Mouse (Mus musculus): ENCODE results near the gene Tspo. TPM values are rescaled to one million over a fixed set of nuclear protein-coding genes. Genes with fewer than 3 reads are reported as not detected.

Tspo gene
- polyA plus RNA-seq, 1 experiment from 2014 or later = 57.8 TPM

GRCm38 (mm10) chr15:83590841-83591240, 27.4 kb downstream of the Tspo start:
- peaks cover 22% of the 10 kb centered on the region for H3K36me3 ChIP-seq (ENCODE audit: control insufficient read depth, insufficient read depth, low read length)
- H3K9ac ChIP-seq (ENCODE audit: low read depth, low read length) = no peak overlapping the region
- peaks cover 13% of the 10 kb centered on the region for H3K4me1 ChIP-seq (ENCODE audit: control insufficient read depth, insufficient read depth, low read length)
- no peak overlapping the region for H3K4me2 ChIP-seq (replicated peaks; ENCODE audit: low read depth, low read length)
- 86% methylated on average over 4 of the region's 4 CpGs for WGBS
- no peaks in the 10 kb centered on the region for H3K27me3 ChIP-seq (ENCODE audit: control insufficient read depth, insufficient read depth, low read length)
- H3K27ac ChIP-seq (ENCODE audit: low read depth, low read length) = no peak overlapping the region
- peaks cover 7% of the 10 kb centered on the region; the same call in 1 of the 2 replicates for H3K9me3 ChIP-seq (ENCODE audit: control insufficient read depth, low read length)
- no peak for ATAC-seq (ENCODE audit: low FRiP score, low TSS enrichment)
- no peak overlapping the region for H3K4me3 ChIP-seq (ENCODE audit: low read length)

- Histone ChIP-seq H3K4me1 (ENCODE audit: control insufficient read depth, insufficient read depth, low read length) (peaks cover 13% of the 10 kb centered on the region), H3K9ac (ENCODE audit: low read depth, low read length) (no peak overlapping the region), H3K27ac (ENCODE audit: low read depth, low read length) (no peak overlapping the region), H3K36me3 (ENCODE audit: control insufficient read depth, insufficient read depth, low read length) (peaks cover 13% of the 10 kb centered on the region), H3K27me3 (ENCODE audit: control insufficient read depth, insufficient read depth, low read length) (no peaks in the 10 kb centered on the region), H3K9me3 (ENCODE audit: control insufficient read depth, low read length) (no peaks in the 10 kb centered on the region), H3K4me2 (replicated peaks; ENCODE audit: low read depth, low read length) (no peak overlapping the region), H3K4me3 (ENCODE audit: low read length) (no peak overlapping the region)
- whole genome bisulfite sequencing = 82% methylated on average over 6 of the region's 6 CpGs
- no peak for ATAC-seq (ENCODE audit: low FRiP score, low TSS enrichment)
Observed at GRCm38 (mm10) chr15:83591758-83592157, 28.4 kb downstream of the Tspo start.

- Histone ChIP-seq H3K4me2 (replicated peaks; ENCODE audit: low read depth, low read length) (no peak overlapping the region), H3K9ac (ENCODE audit: low read depth, low read length) (no peak overlapping the region; the same call in 1 of the 2 replicates), H3K27me3 (ENCODE audit: control insufficient read depth, insufficient read depth, low read length) (no peaks in the 10 kb centered on the region), H3K9me3 (ENCODE audit: control insufficient read depth, low read length) (no peaks in the 10 kb centered on the region), H3K36me3 (ENCODE audit: control insufficient read depth, insufficient read depth, low read length) (peaks cover 7% of the 10 kb centered on the region; the same call in 1 of the 2 replicates), H3K4me3 (ENCODE audit: low read length) (no peak overlapping the region), H3K4me1 (ENCODE audit: control insufficient read depth, insufficient read depth, low read length) (peaks cover 13% of the 10 kb centered on the region), H3K27ac (ENCODE audit: low read depth, low read length) (no peak overlapping the region)
- ATAC-seq (ENCODE audit: low FRiP score, low TSS enrichment) = no peak
- 74% methylated on average over 8 of the region's 8 CpGs for WGBS
Observed at GRCm38 (mm10) chr15:83592260-83593188, 29.1 kb downstream of the Tspo start.

GRCm38 (mm10) chr15:83593189-83593585, 29.8 kb downstream of the Tspo start:
- Histone ChIP-seq H3K27me3 (ENCODE audit: control insufficient read depth, insufficient read depth, low read length) (no peaks in the 10 kb centered on the region), H3K4me1 (ENCODE audit: control insufficient read depth, insufficient read depth, low read length) (peaks cover 13% of the 10 kb centered on the region), H3K9ac (ENCODE audit: low read depth, low read length) (peak overlapping the region; percentile 28; the same call in 1 of the 2 replicates), H3K4me2 (replicated peaks; ENCODE audit: low read depth, low read length) (no peak overlapping the region; the same call in 1 of the 2 replicates), H3K4me3 (ENCODE audit: low read length) (peak overlapping the region; percentile 78; the same call in 1 of the 2 replicates), H3K9me3 (ENCODE audit: control insufficient read depth, low read length) (no peaks in the 10 kb centered on the region), H3K36me3 (ENCODE audit: control insufficient read depth, insufficient read depth, low read length) (peaks cover 5% of the 10 kb centered on the region; the same call in 1 of the 2 replicates), H3K27ac (ENCODE audit: low read depth, low read length) (no peak overlapping the region)
- ATAC-seq (ENCODE audit: low FRiP score, low TSS enrichment) = no peak

GRCm38 (mm10) chr15:83593702-83594512, 30.5 kb downstream of the Tspo start:
- H3K9me3 ChIP-seq (ENCODE audit: control insufficient read depth, low read length) = no peaks in the 10 kb centered on the region

GRCm38 (mm10) chr15:83594513-83595363, 31.3 kb downstream of the Tspo start, which contains the start of gene Ttll12:
Gene Ttll12 (minus strand): TSS chr15:83595157.
- Histone ChIP-seq H3K36me3 (ENCODE audit: control insufficient read depth, insufficient read depth, low read length) (no peaks in the 10 kb centered on the region; the same call in 1 of the 2 replicates), H3K9ac (ENCODE audit: low read depth, low read length) (peak within 1 kb of the TSS; percentile 77), H3K4me3 (ENCODE audit: low read length) (peak within 1 kb of the TSS; percentile 78), H3K4me1 (ENCODE audit: control insufficient read depth, insufficient read depth, low read length) (peaks cover 13% of the 10 kb centered on the region), H3K27ac (ENCODE audit: low read depth, low read length) (no peak within 1 kb of the TSS; the same call in 1 of the 2 replicates), H3K27me3 (ENCODE audit: control insufficient read depth, insufficient read depth, low read length) (no peaks in the 10 kb centered on the region), H3K9me3 (ENCODE audit: control insufficient read depth, low read length) (no peaks in the 10 kb centered on the region), H3K4me2 (replicated peaks; ENCODE audit: low read depth, low read length) (peak within 1 kb of the TSS; percentile 68)
- under 1% methylated on average over 68 of the region's 68 CpGs for WGBS
- ATAC-seq (ENCODE audit: low FRiP score, low TSS enrichment) = peak; percentile 93

More at GRCm38 (mm10) chr15:83593702-83594512, 30.5 kb downstream of the Tspo start:
- Histone ChIP-seq H3K9ac (ENCODE audit: low read depth, low read length) (peak overlapping the region; percentile 77), H3K27me3 (ENCODE audit: control insufficient read depth, insufficient read depth, low read length) (no peaks in the 10 kb centered on the region), H3K27ac (ENCODE audit: low read depth, low read length) (no peak overlapping the region), H3K4me1 (ENCODE audit: control insufficient read depth, insufficient read depth, low read length) (peaks cover 13% of the 10 kb centered on the region), H3K4me2 (replicated peaks; ENCODE audit: low read depth, low read length) (peak overlapping the region; percentile 68), H3K36me3 (ENCODE audit: control insufficient read depth, insufficient read depth, low read length) (no peaks in the 10 kb centered on the region; the same call in 1 of the 2 replicates), H3K4me3 (ENCODE audit: low read length) (peak overlapping the region; percentile 78)
- 6% methylated on average over 19 of the region's 19 CpGs for WGBS
- peak; percentile 58 for ATAC-seq (ENCODE audit: low FRiP score, low TSS enrichment)

GRCm38 (mm10) chr15:83595364-83595711, 31.9 kb downstream of the Tspo start:
- Histone ChIP-seq H3K4me2 (replicated peaks; ENCODE audit: low read depth, low read length) (peak overlapping the region; percentile 68), H3K27me3 (ENCODE audit: control insufficient read depth, insufficient read depth, low read length) (no peaks in the 10 kb centered on the region), H3K9me3 (ENCODE audit: control insufficient read depth, low read length) (no peaks in the 10 kb centered on the region), H3K9ac (ENCODE audit: low read depth, low read length) (peak overlapping the region; percentile 77), H3K4me1 (ENCODE audit: control insufficient read depth, insufficient read depth, low read length) (peaks cover 13% of the 10 kb centered on the region), H3K4me3 (ENCODE audit: low read length) (peak overlapping the region; percentile 78), H3K27ac (ENCODE audit: low read depth, low read length) (no peak overlapping the region), H3K36me3 (ENCODE audit: control insufficient read depth, insufficient read depth, low read length) (no peaks in the 10 kb centered on the region; the same call in 1 of the 2 replicates)
- WGBS = 38% methylated on average over 7 of the region's 7 CpGs
- ATAC-seq (ENCODE audit: low FRiP score, low TSS enrichment) = no peak

- no peak for ATAC-seq (ENCODE audit: low FRiP score, low TSS enrichment)
- Histone ChIP-seq H3K9ac (ENCODE audit: low read depth, low read length) (no peak overlapping the region), H3K4me1 (ENCODE audit: control insufficient read depth, insufficient read depth, low read length) (peaks cover 13% of the 10 kb centered on the region), H3K27me3 (ENCODE audit: control insufficient read depth, insufficient read depth, low read length) (no peaks in the 10 kb centered on the region), H3K4me3 (ENCODE audit: low read length) (no peak overlapping the region), H3K9me3 (ENCODE audit: control insufficient read depth, low read length) (no peaks in the 10 kb centered on the region), H3K27ac (ENCODE audit: low read depth, low read length) (no peak overlapping the region), H3K4me2 (replicated peaks; ENCODE audit: low read depth, low read length) (no peak overlapping the region), H3K36me3 (ENCODE audit: control insufficient read depth, insufficient read depth, low read length) (no peaks in the 10 kb centered on the region)
- 80% methylated on average over 4 of the region's 4 CpGs for WGBS
Observed at GRCm38 (mm10) chr15:83596833-83597232, 33.4 kb downstream of the Tspo start.
